ENCODE assay signal across 34 mouse cellular contexts in genomic region chr2:17211105-17211504, GRCm38 (mm10).
"Had no signal": no experiment of that assay in that cellular context is flagged by ENCODE, and none has a peak within 500 bp of the region (broad histone marks: within the 10 kb centered on the region; RNA-seq: fewer than 3 reads in every experiment).

No protein-coding gene starts in this region.

- H3K9me3 ChIP-seq: heart, embryonic 10.5 days; heart, embryonic 12.5 days; heart, embryonic 13.5 days; heart, embryonic 15.5 days; hindbrain, embryonic 10.5 days; hindbrain, embryonic 12.5 days; hindbrain, embryonic 13.5 days; hindbrain, embryonic 15.5 days; intestine, embryonic 15.5 days; kidney, embryonic 15.5 days had no signal

- H3K9ac ChIP-seq: heart, embryonic 12.5 days; heart, embryonic 13.5 days; heart, embryonic 15.5 days; hindbrain, embryonic 12.5 days; hindbrain, embryonic 13.5 days; hindbrain, embryonic 14.5 days; hindbrain, embryonic 15.5 days; intestine, embryonic 15.5 days; kidney, embryonic 15.5 days had no signal

- H3K4me1 ChIP-seq: heart, embryonic 10.5 days; heart, embryonic 12.5 days; heart, embryonic 13.5 days; heart, embryonic 15.5 days; hindbrain, embryonic 10.5 days; hindbrain, embryonic 12.5 days; hindbrain, embryonic 13.5 days; hindbrain, embryonic 15.5 days; intestine, embryonic 15.5 days; kidney, embryonic 15.5 days had no signal

- H3K27ac ChIP-seq: heart, embryonic 10.5 days; heart, embryonic 13.5 days; heart, embryonic 15.5 days; hindbrain, embryonic 10.5 days; hindbrain, embryonic 12.5 days; hindbrain, embryonic 13.5 days; hindbrain, embryonic 14.5 days; hindbrain, embryonic 15.5 days; hindbrain, postnatal 0 days; intestine, embryonic 15.5 days; kidney, embryonic 15.5 days; kidney, postnatal 0 days; layer of hippocampus, adult 2 months had no signal

- ATAC-seq: hindbrain, embryonic 16.5 days; hindbrain, postnatal 0 days; inflammation-experienced regulatory T-cells, adult 6 months; intestine, embryonic 15.5 days; intestine, embryonic 16.5 days; intestine, postnatal 0 days had no signal

- H3K27me3 ChIP-seq: heart, embryonic 12.5 days; heart, embryonic 13.5 days; heart, embryonic 15.5 days; hindbrain, embryonic 12.5 days; hindbrain, embryonic 13.5 days; hindbrain, embryonic 15.5 days; intestine, embryonic 15.5 days; kidney, embryonic 15.5 days had no signal

- DNase-seq: heart, postnatal 14 days; heart, postnatal 36 days; heart, postnatal 4 days; kidney, adult 11 months; kidney, adult 18-20 months; kidney, adult 2 months; kidney, adult 8-10 months; kidney, adult 9 months; kidney, postnatal 10 days; kidney, postnatal 14 days; kidney, postnatal 25 days; kidney, postnatal 36 days; kidney, postnatal 4 days; layer of hippocampus, adult 9-11 months; layer of hippocampus, postnatal 36 days had no signal

- H3K4me2 ChIP-seq: heart, embryonic 11.5 days; heart, embryonic 12.5 days; heart, embryonic 13.5 days; heart, embryonic 15.5 days; hindbrain, embryonic 12.5 days; hindbrain, embryonic 13.5 days; hindbrain, embryonic 14.5 days; hindbrain, embryonic 15.5 days; intestine, embryonic 15.5 days; kidney, embryonic 15.5 days had no signal

- H3K36me3 ChIP-seq: heart, embryonic 10.5 days; heart, embryonic 12.5 days; heart, embryonic 13.5 days; heart, embryonic 15.5 days; hindbrain, embryonic 10.5 days; hindbrain, embryonic 12.5 days; hindbrain, embryonic 13.5 days; hindbrain, embryonic 15.5 days; intestine, embryonic 15.5 days; kidney, embryonic 15.5 days had no signal

- H3K4me3 ChIP-seq: heart, embryonic 10.5 days; heart, embryonic 12.5 days; heart, embryonic 13.5 days; heart, embryonic 15.5 days; hindbrain, embryonic 10.5 days; hindbrain, embryonic 12.5 days; hindbrain, embryonic 13.5 days; hindbrain, embryonic 15.5 days; intestine, embryonic 15.5 days; kidney, embryonic 15.5 days; layer of hippocampus, adult 2 months had no signal
